Mouse (Mus musculus) thymus, postnatal 0 days (tissue): Measurements from ENCODE around the gene Tut7. TPM values are rescaled to one million over a fixed set of nuclear protein-coding genes. Genes with fewer than 3 reads are reported as not detected.
"Not testable (repeated sequence)": the region's sequence is repeated elsewhere in the genome, so short reads cannot be mapped to it uniquely, and the experiment has no call there.

Experiments
- DNase-seq: peaks from one replicate; pipeline ENCODE4 v3.0.0-alpha.2; 2015; ENCODE audit warnings: low spot score
- polyA plus RNA-seq: library from polyadenylated mRNA; unstranded; fragments of >200 nt; fragmentation: Nextera tagmentation; extraction: Ambion mirVana; gene quantifications from 2 replicates; pipeline ENCODE4 v1.2.1, GENCODE M21; 2015

Tut7 gene
- polyA plus RNA-seq, 1 experiment from 2014 or later, result 68.0 TPM

- no peak for DNase-seq
Measured at GRCm38 (mm10) chr13:59832871-59833270, 9.9 kb upstream of the Tut7 start.

GRCm38 (mm10) chr13:59832454-59832853 is 9.5 kb upstream of the Tut7 start:
- DNase-seq, result no peak

- no peak for DNase-seq
Measured at GRCm38 (mm10) chr13:59825966-59826365, 3.0 kb upstream of the Tut7 start.

GRCm38 (mm10) chr13:59820836-59821235 is 2.1 kb downstream of the Tut7 start:
- DNase-seq, result no peak

- no peak for DNase-seq
Measured at GRCm38 (mm10) chr13:59820114-59820513, 2.8 kb downstream of the Tut7 start.

- DNase-seq, result no peak
Measured at GRCm38 (mm10) chr13:59817352-59817751, 5.6 kb downstream of the Tut7 start.

GRCm38 (mm10) chr13:59814109-59814591 is 8.8 kb downstream of the Tut7 start:
- DNase-seq, result no peak

GRCm38 (mm10) chr13:59811581-59811980 is 11.4 kb downstream of the Tut7 start:
- DNase-seq, result no peak

GRCm38 (mm10) chr13:59801000-59801399 is 21.9 kb downstream of the Tut7 start:
- DNase-seq, result no peak

GRCm38 (mm10) chr13:59800077-59800476 is 22.9 kb downstream of the Tut7 start:
- DNase-seq, result no peak

GRCm38 (mm10) chr13:59798306-59798705 is 24.6 kb downstream of the Tut7 start:
- no peak for DNase-seq

- DNase-seq, result no peak
Measured at GRCm38 (mm10) chr13:59796466-59796848, 26.5 kb downstream of the Tut7 start.

- DNase-seq, result no peak
Measured at GRCm38 (mm10) chr13:59795807-59796465, 27.0 kb downstream of the Tut7 start.

GRCm38 (mm10) chr13:59794786-59795185 is 28.2 kb downstream of the Tut7 start:
- no peak for DNase-seq

- DNase-seq, result no peak
Measured at GRCm38 (mm10) chr13:59782145-59782544, 40.8 kb downstream of the Tut7 start, which contains the start of gene Gm49354. Gene Gm49354, minus strand, starts transcription at chr13:59782245.

- not testable (repeated sequence) for DNase-seq
Measured at GRCm38 (mm10) chr13:59779744-59780264, 43.1 kb downstream of the Tut7 start.

GRCm38 (mm10) chr13:59779213-59779612 is 43.7 kb downstream of the Tut7 start:
- no peak for DNase-seq

GRCm38 (mm10) chr13:59775168-59775567 is 47.8 kb downstream of the Tut7 start:
- no peak for DNase-seq

- peak; percentile 31 for DNase-seq
Measured at GRCm38 (mm10) chr13:59771257-59771656, 51.7 kb downstream of the Tut7 start.

GRCm38 (mm10) chr13:59770847-59771246 is 52.1 kb downstream of the Tut7 start:
- DNase-seq, result no peak

- peak; percentile 87 for DNase-seq
Measured at GRCm38 (mm10) chr13:59770164-59770562, 52.8 kb downstream of the Tut7 start.

- peak; percentile 99 for DNase-seq
Measured at GRCm38 (mm10) chr13:59769296-59770163, 53.4 kb downstream of the Tut7 start, which contains the start of gene Isca1. Gene Isca1, minus strand, starts transcription at chr13:59769810.
